Mouse (Mus musculus): ENCODE measurements around the gene Fgfr2. TPM values are rescaled to one million over a fixed set of nuclear protein-coding genes. Genes with fewer than 3 reads are reported as not detected.
A peak's percentile ranks its signal among the peaks of the same experiment; 100 is the strongest.

The Fgfr2 gene
- polyA plus RNA-seq, 1 experiment from 2014 or later: 106 TPM

GRCm38 (mm10) chr7:130631553-130632378 lies 2491.4 kb downstream of the Fgfr2 start:
- 51% methylated on average over 22 of the region's 22 CpGs for WGBS
- H3K27ac ChIP-seq (replicated peaks; ENCODE audit: low read depth, low read length): 0 out of 2 replicates have a peak overlapping the region, but pooled peaks have one; percentile 24
- peak; percentile 30; the same call in 1 of the 2 replicates for ATAC-seq (ENCODE audit: low read depth)

GRCm38 (mm10) chr7:130630956-130631355 lies 2492.2 kb downstream of the Fgfr2 start:
- no peak for ATAC-seq (ENCODE audit: low read depth)
- no peak for DNase-seq (ENCODE audit: low spot score)
- H3K36me3 ChIP-seq (ENCODE audit: control insufficient read depth, insufficient read depth, low read length): no peaks in the 10 kb centered on the region
- no peak overlapping the region for H3K4me2 ChIP-seq (ENCODE audit: low read depth, low read length)
- 88% methylated on average over 3 of the region's 3 CpGs for WGBS
- peaks cover 7% of the 10 kb centered on the region; the same call in 1 of the 2 replicates for H3K4me1 ChIP-seq (ENCODE audit: control insufficient read depth, insufficient read depth, low read length)
- H3K4me3 ChIP-seq (ENCODE audit: low read depth, low read length): no peak overlapping the region
- H3K27me3 ChIP-seq (replicated peaks; ENCODE audit: control insufficient read depth, insufficient read depth, low read length): no peaks in the 10 kb centered on the region
- no peak overlapping the region for H3K9ac ChIP-seq (ENCODE audit: low read depth, low read length)
- no peaks in the 10 kb centered on the region for H3K9me3 ChIP-seq (ENCODE audit: control insufficient read depth, low read length)
- no peak overlapping the region for H3K27ac ChIP-seq (replicated peaks; ENCODE audit: low read depth, low read length)

More at GRCm38 (mm10) chr7:130631553-130632378, 2491.4 kb downstream of the Fgfr2 start:
- Histone ChIP-seq H3K27me3 (replicated peaks; ENCODE audit: control insufficient read depth, insufficient read depth, low read length) (no peaks in the 10 kb centered on the region), H3K4me2 (ENCODE audit: low read depth, low read length) (0 out of 2 replicates have a peak overlapping the region, but pooled peaks have one; percentile 6), H3K36me3 (ENCODE audit: control insufficient read depth, insufficient read depth, low read length) (no peaks in the 10 kb centered on the region), H3K9me3 (ENCODE audit: control insufficient read depth, low read length) (no peaks in the 10 kb centered on the region), H3K9ac (ENCODE audit: low read depth, low read length) (no peak overlapping the region), H3K4me3 (ENCODE audit: low read depth, low read length) (no peak overlapping the region), H3K4me1 (ENCODE audit: control insufficient read depth, insufficient read depth, low read length) (peaks cover 7% of the 10 kb centered on the region; the same call in 1 of the 2 replicates)
- DNase-seq (ENCODE audit: low spot score): peak; percentile 74

GRCm38 (mm10) chr7:130629999-130630398 lies 2493.2 kb downstream of the Fgfr2 start:
- 92% methylated on average over 7 of the region's 7 CpGs for WGBS
- no peak overlapping the region for H3K9ac ChIP-seq (ENCODE audit: low read depth, low read length)
- DNase-seq (ENCODE audit: low spot score): no peak
- no peak for ATAC-seq (ENCODE audit: low read depth)
- no peak overlapping the region for H3K4me3 ChIP-seq (ENCODE audit: low read depth, low read length)
- no peaks in the 10 kb centered on the region for H3K36me3 ChIP-seq (ENCODE audit: control insufficient read depth, insufficient read depth, low read length)
- no peak overlapping the region for H3K4me2 ChIP-seq (ENCODE audit: low read depth, low read length)
- H3K27me3 ChIP-seq (replicated peaks; ENCODE audit: control insufficient read depth, insufficient read depth, low read length): no peaks in the 10 kb centered on the region
- H3K9me3 ChIP-seq (ENCODE audit: control insufficient read depth, low read length): no peaks in the 10 kb centered on the region
- no peak overlapping the region for H3K27ac ChIP-seq (replicated peaks; ENCODE audit: low read depth, low read length)
- peaks cover 7% of the 10 kb centered on the region; the same call in 1 of the 2 replicates for H3K4me1 ChIP-seq (ENCODE audit: control insufficient read depth, insufficient read depth, low read length)

- H3K27me3 ChIP-seq (replicated peaks; ENCODE audit: control insufficient read depth, insufficient read depth, low read length): no peaks in the 10 kb centered on the region
- 13% methylated on average over 1 of the region's 1 CpGs for WGBS
- no peak overlapping the region for H3K4me3 ChIP-seq (ENCODE audit: low read depth, low read length)
- no peak overlapping the region for H3K27ac ChIP-seq (replicated peaks; ENCODE audit: low read depth, low read length)
- DNase-seq (ENCODE audit: low spot score) (peak; percentile 32), ATAC-seq (ENCODE audit: low read depth) (no peak)
- H3K9ac ChIP-seq (ENCODE audit: low read depth, low read length): no peak overlapping the region
- H3K36me3 ChIP-seq (ENCODE audit: control insufficient read depth, insufficient read depth, low read length): no peaks in the 10 kb centered on the region
- H3K9me3 ChIP-seq (ENCODE audit: control insufficient read depth, low read length): no peaks in the 10 kb centered on the region
- H3K4me2 ChIP-seq (ENCODE audit: low read depth, low read length): no peak overlapping the region
- peaks cover 7% of the 10 kb centered on the region; the same call in 1 of the 2 replicates for H3K4me1 ChIP-seq (ENCODE audit: control insufficient read depth, insufficient read depth, low read length)
Measured at GRCm38 (mm10) chr7:130628601-130629000, 2494.5 kb downstream of the Fgfr2 start.

GRCm38 (mm10) chr7:130625361-130625760 lies 2497.8 kb downstream of the Fgfr2 start:
- Histone ChIP-seq H3K4me1 (ENCODE audit: control insufficient read depth, insufficient read depth, low read length) (0 out of 2 replicates have a peak, but pooled peaks cover 6% of the 10 kb centered on the region), H3K4me3 (ENCODE audit: low read depth, low read length) (no peak overlapping the region), H3K27ac (replicated peaks; ENCODE audit: low read depth, low read length) (no peak overlapping the region), H3K36me3 (ENCODE audit: control insufficient read depth, insufficient read depth, low read length) (no peaks in the 10 kb centered on the region), H3K4me2 (ENCODE audit: low read depth, low read length) (no peak overlapping the region), H3K27me3 (replicated peaks; ENCODE audit: control insufficient read depth, insufficient read depth, low read length) (no peaks in the 10 kb centered on the region), H3K9me3 (ENCODE audit: control insufficient read depth, low read length) (no peaks in the 10 kb centered on the region), H3K9ac (ENCODE audit: low read depth, low read length) (no peak overlapping the region)
- ATAC-seq (ENCODE audit: low read depth) (no peak), DNase-seq (ENCODE audit: low spot score) (no peak)
- 83% methylated on average over 7 of the region's 7 CpGs for WGBS

GRCm38 (mm10) chr7:130624299-130624698 lies 2498.9 kb downstream of the Fgfr2 start:
- Histone ChIP-seq H3K4me3 (ENCODE audit: low read depth, low read length) (no peak overlapping the region), H3K4me1 (ENCODE audit: control insufficient read depth, insufficient read depth, low read length) (0 out of 2 replicates have a peak, but pooled peaks cover 5% of the 10 kb centered on the region), H3K36me3 (ENCODE audit: control insufficient read depth, insufficient read depth, low read length) (no peaks in the 10 kb centered on the region), H3K9me3 (ENCODE audit: control insufficient read depth, low read length) (no peaks in the 10 kb centered on the region), H3K9ac (ENCODE audit: low read depth, low read length) (no peak overlapping the region), H3K27ac (replicated peaks; ENCODE audit: low read depth, low read length) (no peak overlapping the region), H3K27me3 (replicated peaks; ENCODE audit: control insufficient read depth, insufficient read depth, low read length) (no peaks in the 10 kb centered on the region), H3K4me2 (ENCODE audit: low read depth, low read length) (no peak overlapping the region)
- peak; percentile 77 for DNase-seq (ENCODE audit: low spot score)
- 80% methylated on average over 9 of the region's 9 CpGs for WGBS
- peak; percentile 81 for ATAC-seq (ENCODE audit: low read depth)

GRCm38 (mm10) chr7:130622359-130622758 lies 2500.8 kb downstream of the Fgfr2 start:
- WGBS: 75% methylated on average over 4 of the region's 4 CpGs

GRCm38 (mm10) chr7:130621953-130622352 lies 2501.2 kb downstream of the Fgfr2 start:
- Histone ChIP-seq H3K27ac (replicated peaks; ENCODE audit: low read depth, low read length) (no peak overlapping the region), H3K9ac (ENCODE audit: low read depth, low read length) (no peak overlapping the region), H3K36me3 (ENCODE audit: control insufficient read depth, insufficient read depth, low read length) (no peaks in the 10 kb centered on the region), H3K9me3 (ENCODE audit: control insufficient read depth, low read length) (no peaks in the 10 kb centered on the region), H3K27me3 (replicated peaks; ENCODE audit: control insufficient read depth, insufficient read depth, low read length) (no peaks in the 10 kb centered on the region), H3K4me3 (ENCODE audit: low read depth, low read length) (no peak overlapping the region), H3K4me1 (ENCODE audit: control insufficient read depth, insufficient read depth, low read length) (0 out of 2 replicates have a peak, but pooled peaks cover 2% of the 10 kb centered on the region), H3K4me2 (ENCODE audit: low read depth, low read length) (no peak overlapping the region)
- ATAC-seq (ENCODE audit: low read depth): no peak
- DNase-seq (ENCODE audit: low spot score): no peak
- 56% methylated on average over 3 of the region's 3 CpGs for WGBS

More at GRCm38 (mm10) chr7:130622359-130622758, 2500.8 kb downstream of the Fgfr2 start:
- DNase-seq (ENCODE audit: low spot score): no peak
- no peaks in the 10 kb centered on the region for H3K27me3 ChIP-seq (replicated peaks; ENCODE audit: control insufficient read depth, insufficient read depth, low read length)
- no peak overlapping the region for H3K27ac ChIP-seq (replicated peaks; ENCODE audit: low read depth, low read length)
- no peak overlapping the region for H3K9ac ChIP-seq (ENCODE audit: low read depth, low read length)
- H3K9me3 ChIP-seq (ENCODE audit: control insufficient read depth, low read length): no peaks in the 10 kb centered on the region
- no peak overlapping the region for H3K4me3 ChIP-seq (ENCODE audit: low read depth, low read length)
- no peaks in the 10 kb centered on the region for H3K36me3 ChIP-seq (ENCODE audit: control insufficient read depth, insufficient read depth, low read length)
- H3K4me1 ChIP-seq (ENCODE audit: control insufficient read depth, insufficient read depth, low read length): 0 out of 2 replicates have a peak, but pooled peaks cover 2% of the 10 kb centered on the region
- no peak overlapping the region for H3K4me2 ChIP-seq (ENCODE audit: low read depth, low read length)
- no peak for ATAC-seq (ENCODE audit: low read depth)
